Mouse (Mus musculus): Measurements from ENCODE around the gene Ankrd35.
"Not testable (repeated sequence)": the region's sequence is repeated elsewhere in the genome, so short reads cannot be mapped to it uniquely, and the experiment has no call there.

Gene Ankrd35

GRCm38 (mm10) chr3:96669727-96670468 lies at the start of gene Ankrd35:
TSS of gene Ankrd35 (plus strand) at chr3:96670131.
- DNase-seq (ENCODE audit: low spot score) = no peak

DNA sequence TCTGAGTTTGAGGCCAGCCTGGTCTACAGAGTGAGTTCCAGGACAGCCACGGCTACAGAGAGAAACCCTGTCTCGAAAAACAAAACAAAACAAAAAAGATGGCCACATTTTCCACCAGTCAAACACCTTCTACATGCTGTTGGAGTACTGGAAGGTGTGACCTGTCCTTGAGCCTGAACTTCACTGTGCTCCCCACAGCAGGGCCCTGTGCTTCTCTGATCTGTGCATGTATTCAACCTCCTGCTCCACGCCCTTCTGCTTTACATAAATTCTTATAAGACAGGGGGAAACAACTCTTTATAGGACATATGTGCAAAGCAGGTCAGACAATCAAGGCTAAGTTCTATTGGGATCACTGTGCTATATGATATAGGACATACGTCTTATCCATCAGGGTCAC lies 46.7 kb upstream of the Ankrd35 start:
- no peak for DNase-seq (ENCODE audit: low spot score)

DNA sequence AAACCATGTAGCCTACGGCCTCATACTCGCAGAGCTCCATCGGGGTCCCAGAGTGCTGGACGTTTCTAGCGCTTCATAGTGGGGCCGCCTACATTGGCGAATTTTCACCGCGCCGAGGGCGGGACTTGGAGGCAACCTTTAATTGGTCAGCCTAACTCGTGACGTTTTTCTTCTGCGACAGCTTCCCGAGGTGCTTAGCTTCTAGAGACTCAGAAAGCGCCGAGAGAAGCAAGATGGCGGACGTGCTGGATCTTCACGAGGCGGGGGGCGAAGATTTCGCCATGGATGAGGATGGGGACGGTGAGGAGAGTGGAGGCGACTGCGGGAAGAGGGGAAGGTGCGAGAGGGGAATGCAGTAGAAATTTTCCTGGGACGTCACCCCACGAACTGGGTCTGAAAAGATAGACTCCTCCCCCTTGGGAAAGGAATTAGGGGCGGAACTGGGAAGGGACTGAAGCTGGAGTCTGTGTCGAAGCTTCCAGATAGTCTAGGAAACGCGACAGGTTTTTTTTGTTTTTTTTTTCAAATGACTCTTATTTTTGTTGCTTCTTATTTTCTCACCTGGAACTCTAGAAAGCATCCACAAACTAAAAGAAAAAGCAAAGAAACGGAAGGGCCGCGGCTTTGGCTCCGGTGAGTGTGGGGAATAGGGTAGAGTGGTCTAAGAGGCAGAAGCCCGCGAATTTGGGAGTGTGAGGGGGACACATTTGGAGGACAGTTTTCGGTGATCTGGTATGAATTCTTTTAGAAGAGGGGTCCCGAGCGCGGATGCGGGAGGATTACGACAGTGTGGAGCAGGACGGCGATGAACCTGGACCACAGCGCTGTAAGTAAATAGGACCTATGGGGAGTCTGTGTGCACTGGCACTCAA lies 40.0 kb upstream of the Ankrd35 start, which contains the start of gene Rbm8a:
Rbm8a (plus strand) TSS at position 205 of the 872 bp plus-strand sequence.
- DNase-seq (ENCODE audit: low spot score) = peak; percentile 98

- DNase-seq (ENCODE audit: low spot score) = no peak
These were observed 37.9 kb upstream of the Ankrd35 start for GRCm38 (mm10) chr3:96632058-96632457.

DNA sequence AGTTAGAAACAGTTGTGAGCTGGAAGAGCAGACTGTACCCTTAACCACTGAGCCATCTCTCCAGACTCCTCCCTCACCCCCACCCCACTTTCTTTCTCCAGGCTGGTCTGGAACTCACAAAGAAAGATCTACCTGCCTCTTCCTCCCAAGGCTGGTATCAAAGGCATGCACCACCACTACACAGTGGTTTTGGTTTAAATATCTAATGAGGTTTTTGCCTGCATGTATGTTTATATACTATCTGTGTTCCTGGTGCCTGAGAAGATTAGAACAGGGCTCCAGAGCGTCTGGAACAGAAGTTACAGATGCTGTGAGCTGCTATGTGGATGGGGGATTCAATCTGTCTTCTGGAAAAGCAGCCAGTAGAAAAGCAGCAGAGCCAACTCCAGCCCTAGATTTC lies 35.9 kb upstream of the Ankrd35 start:
- no peak for DNase-seq (ENCODE audit: low spot score)

DNA sequence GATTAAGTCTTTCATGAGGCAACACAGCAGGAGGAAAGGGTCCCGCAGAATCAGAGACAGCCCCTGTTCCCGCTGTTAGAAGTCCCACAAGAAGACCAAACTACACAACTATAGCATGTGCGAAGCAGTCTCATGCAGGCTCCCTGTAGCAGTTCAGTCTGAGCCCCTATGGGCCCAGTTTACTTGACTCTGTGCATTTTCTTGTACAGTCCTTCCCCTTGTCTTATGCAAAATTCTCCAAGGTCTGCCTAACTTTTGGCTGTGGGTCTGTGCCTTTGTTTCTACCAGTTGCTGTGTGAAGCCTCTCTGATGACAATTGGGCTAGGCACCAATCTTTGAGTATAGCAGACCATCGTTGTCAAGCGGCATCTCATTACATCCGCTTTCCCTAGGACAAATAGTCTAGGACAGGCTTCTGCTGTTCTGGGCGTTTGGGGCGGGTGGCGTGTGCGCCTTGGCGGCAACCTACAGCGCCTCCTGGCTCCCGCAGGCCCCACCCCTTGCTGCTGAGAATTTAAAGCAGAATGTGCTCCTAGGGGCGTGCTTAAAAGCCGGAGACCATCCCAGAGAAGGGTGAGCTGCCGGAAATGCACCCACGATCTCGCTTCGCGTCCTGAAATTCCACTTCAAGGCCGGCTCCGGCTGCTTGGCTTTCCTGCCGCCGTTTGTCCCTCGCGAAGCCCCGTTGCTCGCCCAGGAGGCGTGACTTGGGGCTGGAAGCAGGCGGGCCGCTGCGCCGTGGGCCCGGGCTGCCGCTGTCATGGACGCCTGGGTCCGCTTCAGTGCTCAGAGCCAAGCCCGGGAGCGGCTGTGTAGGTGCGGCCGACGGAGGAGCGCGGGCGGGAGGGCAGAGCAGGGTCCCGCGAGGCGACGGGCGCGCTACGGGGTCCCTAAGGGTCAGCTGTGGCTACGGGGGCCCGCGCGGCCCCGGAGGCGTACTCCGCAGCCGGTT lies 34.7 kb upstream of the Ankrd35 start, which contains the start of the genes Pex11b and Gm42957:
Pex11b (plus strand) TSS at position 449 of the 952 bp plus-strand sequence.
Gm42957 (plus strand) TSS at position 547 of the 952 bp plus-strand sequence.
- peak; percentile 78 for DNase-seq (ENCODE audit: low spot score)

GRCm38 (mm10) chr3:96635906-96636305 lies 34.0 kb upstream of the Ankrd35 start:
- peak; percentile 16 for DNase-seq (ENCODE audit: low spot score)

- DNase-seq (ENCODE audit: low spot score) = no peak
These were observed 33.5 kb upstream of the Ankrd35 start for GRCm38 (mm10) chr3:96636448-96636847.

GRCm38 (mm10) chr3:96639219-96639618 lies 30.7 kb upstream of the Ankrd35 start:
- peak; percentile 59 for DNase-seq (ENCODE audit: low spot score)

GRCm38 (mm10) chr3:96645018-96645649 lies 24.8 kb upstream of the Ankrd35 start, which contains the start of gene Itga10:
TSS of gene Itga10 (plus strand) at chr3:96645584.
- peak; percentile 59 for DNase-seq (ENCODE audit: low spot score)

DNA sequence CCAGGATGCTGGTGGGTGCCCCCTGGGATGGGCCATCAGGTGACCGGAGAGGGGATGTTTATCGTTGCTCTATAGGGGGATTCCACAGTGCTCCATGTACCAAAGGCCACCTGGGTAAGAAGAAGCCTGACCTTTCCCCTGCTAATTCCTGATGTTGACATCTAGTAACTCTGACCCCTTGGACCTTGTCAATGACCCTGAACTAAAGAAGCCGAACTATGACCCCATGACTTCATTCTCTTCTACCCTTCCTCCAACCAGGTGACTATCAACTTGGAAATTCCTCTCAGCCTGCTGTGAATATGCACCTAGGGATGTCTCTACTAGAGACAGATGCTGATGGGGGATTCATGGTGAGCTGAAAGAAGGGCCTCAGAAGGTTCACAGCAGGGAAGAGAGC lies 22.6 kb upstream of the Ankrd35 start:
- no peak for DNase-seq (ENCODE audit: low spot score)

- DNase-seq (ENCODE audit: low spot score) = no peak
These were observed 9.0 kb upstream of the Ankrd35 start for GRCm38 (mm10) chr3:96660901-96661300.

- no peak for DNase-seq (ENCODE audit: low spot score)
These were observed 7.1 kb upstream of the Ankrd35 start for GRCm38 (mm10) chr3:96662731-96663316.

- DNase-seq (ENCODE audit: low spot score) = peak; percentile 90
These were observed 6.3 kb upstream of the Ankrd35 start for GRCm38 (mm10) chr3:96663432-96664239.

DNA sequence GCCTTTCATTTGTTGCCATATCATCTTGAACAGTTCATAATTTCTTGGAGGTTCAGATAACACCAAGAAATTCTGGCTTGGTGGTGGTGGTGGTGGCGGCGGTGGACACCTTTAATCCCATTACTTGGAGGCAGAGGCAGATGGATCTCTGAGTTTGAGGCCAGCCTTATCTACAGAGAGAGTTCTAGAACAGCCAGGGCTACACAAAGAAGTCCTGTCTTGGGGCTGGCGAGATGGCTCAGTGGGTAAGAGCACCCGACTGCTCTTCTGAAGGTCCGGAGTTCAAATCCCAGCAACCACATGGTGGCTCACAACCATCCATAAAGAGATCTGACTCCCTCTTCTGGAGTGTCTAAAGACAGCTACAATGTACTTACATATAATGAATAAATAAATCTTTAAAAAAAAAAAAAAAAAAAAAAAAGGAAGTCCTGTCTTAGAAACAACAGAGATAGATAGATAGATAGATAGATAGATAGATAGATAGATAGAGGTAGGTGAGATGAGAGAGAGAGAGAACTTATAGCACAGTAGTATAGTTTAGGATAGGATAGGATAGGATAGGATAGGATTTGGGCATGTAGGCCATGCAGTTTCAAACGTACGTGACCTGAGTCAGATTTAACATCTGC lies 4.1 kb upstream of the Ankrd35 start:
- DNase-seq (ENCODE audit: low spot score) = not testable (repeated sequence)

DNA sequence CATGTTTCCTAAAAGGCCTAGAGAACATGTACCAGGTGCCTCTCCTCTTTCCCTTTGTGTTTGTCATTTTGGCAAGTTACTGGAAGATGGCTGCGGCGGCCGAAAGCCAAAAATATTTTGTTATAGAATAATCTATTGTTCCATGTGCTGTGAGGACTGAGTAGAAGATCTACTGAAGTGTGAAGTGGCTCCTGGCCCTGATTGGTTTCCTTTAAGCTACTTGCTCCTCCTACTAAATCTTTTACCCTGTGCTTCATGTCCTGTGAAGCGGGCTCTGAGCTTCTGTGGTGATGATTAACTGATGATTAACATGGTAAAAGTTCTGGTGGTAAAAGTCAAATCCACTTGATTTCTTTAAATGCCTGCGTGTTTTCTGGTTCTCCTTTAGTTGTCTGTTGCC lies 3.0 kb upstream of the Ankrd35 start:
- no peak for DNase-seq (ENCODE audit: low spot score)

DNA sequence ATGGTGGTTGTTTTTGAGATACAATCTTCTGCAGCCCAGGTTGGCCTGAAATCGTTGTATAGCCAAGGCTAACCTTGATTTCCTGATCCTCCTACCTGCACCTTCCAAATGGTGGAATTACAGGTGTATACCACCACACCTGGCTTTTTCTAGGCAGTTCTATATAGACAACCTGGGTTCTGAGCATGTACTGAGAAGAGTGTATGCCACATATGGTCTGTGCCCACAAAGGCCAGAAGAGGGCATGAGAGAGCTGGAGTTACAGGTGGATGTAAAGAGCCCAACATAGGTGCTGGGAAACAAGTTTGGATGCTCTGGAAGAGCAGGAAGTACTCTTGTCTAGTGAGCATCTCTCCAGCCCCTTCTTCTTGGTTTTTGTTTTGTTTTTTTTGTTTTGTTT lies 2.6 kb upstream of the Ankrd35 start:
- no peak for DNase-seq (ENCODE audit: low spot score)

- DNase-seq (ENCODE audit: low spot score) = peak; percentile 61
These were observed 1.4 kb upstream of the Ankrd35 start for GRCm38 (mm10) chr3:96668424-96669067.

DNA sequence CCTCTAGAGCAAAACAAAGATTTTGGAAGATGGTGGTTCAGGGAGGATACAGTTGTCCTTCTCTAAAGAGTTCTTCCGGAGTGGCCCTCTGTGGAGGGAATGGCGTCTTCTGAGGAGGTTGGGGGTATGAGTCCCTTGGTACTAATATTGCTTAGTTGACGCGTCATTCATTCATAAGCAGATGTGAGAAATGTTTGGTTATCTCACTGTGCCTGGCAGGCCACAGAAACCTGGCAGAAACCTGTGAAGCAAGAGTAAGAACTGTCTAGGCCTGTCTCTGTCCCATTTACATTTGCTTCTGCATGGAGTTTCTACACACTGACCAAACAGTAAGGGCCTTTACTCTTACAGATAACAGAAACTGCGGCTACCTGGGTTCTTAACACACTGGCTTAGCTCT lies 1.6 kb downstream of the Ankrd35 start:
- DNase-seq (ENCODE audit: low spot score) = no peak

Data from adipocyte (in vitro differentiated cells).